Mouse (Mus musculus) intestine, embryonic 16.5 days (tissue): ENCODE measurements at regions not wholly inside any gene's neighbourhood (a gene's known extent, or its start where the extent isn't known, plus 50 kb on each side); places are given as distances from the start of the nearest gene placed in this dataset.

Experiments used
- ATAC-seq: fragments of 200-750 bp; cut with Nextera tagmentation; 2 replicates; pipeline ENCODE4 v1.8.0; 2017; ENCODE audit warnings: moderate TSS enrichment, moderate library complexity
- H3K27ac ChIP-seq: fragments of 300-500 bp; sonication (generic); 2 replicates; pipeline ENCODE4 v1.5.1; 2014; ENCODE audit warnings: mild to moderate bottlenecking, low read length
- H3K27me3 ChIP-seq: fragments of 300-500 bp; sonication (generic); replicated peaks from 2 replicates; pipeline ENCODE4 v1.6.1; 2014; ENCODE audit warnings: low read length, control low read depth, mixed read lengths; ENCODE audit not compliant: control insufficient read depth, insufficient read depth
- H3K36me3 ChIP-seq: fragments of 300-500 bp; sonication (generic); 2 replicates; pipeline ENCODE4 v1.6.1; 2014; ENCODE audit warnings: low read length, control low read depth; ENCODE audit not compliant: control insufficient read depth, insufficient read depth
- H3K4me1 ChIP-seq: fragments of 300-500 bp; sonication (generic); 2 replicates; pipeline ENCODE4 v1.6.1; 2014; ENCODE audit warnings: low read length, control low read depth, mixed read lengths; ENCODE audit not compliant: control insufficient read depth, insufficient read depth
- H3K4me2 ChIP-seq: fragments of 300-500 bp; sonication (generic); 2 replicates; pipeline ENCODE4 v1.6.1; 2014; ENCODE audit warnings: low read depth, low read length, control low read depth
- H3K4me3 ChIP-seq: fragments of 300-500 bp; sonication (generic); 2 replicates; pipeline ENCODE4 v1.5.1; 2014; ENCODE audit warnings: mild to moderate bottlenecking, low read length
- H3K9ac ChIP-seq: fragments of 300-500 bp; sonication (generic); 2 replicates; pipeline ENCODE4 v1.6.1; 2014; ENCODE audit warnings: low read depth, low read length
- H3K9me3 ChIP-seq: fragments of 300-500 bp; sonication (generic); 2 replicates; pipeline ENCODE4 v1.6.1; 2016; ENCODE audit warnings: low read length, control low read depth; ENCODE audit not compliant: control insufficient read depth
- WGBS: fragments of 180-500 bp; shearing (Covaris S2); extraction: QIAGEN DNeasy Blood & Tissue Kit; methylation state at CpG from one replicate; pipeline ENCODE4 v1.1.7; 2014; 5-methylcytosine and 5-hydroxymethylcytosine counted together

GRCm38 (mm10) chr9:35369063-35369462 is 51.9 kb upstream of the Cdon start:
- WGBS = 76% methylated on average over 5 of the region's 5 CpGs
- no peak for ATAC-seq
- no peak overlapping the region for H3K9ac ChIP-seq
- no peaks in the 10 kb centered on the region for H3K36me3 ChIP-seq
- H3K4me1 ChIP-seq = no peaks in the 10 kb centered on the region
- no peaks in the 10 kb centered on the region for H3K27me3 ChIP-seq
- no peak overlapping the region for H3K4me2 ChIP-seq
- no peaks in the 10 kb centered on the region for H3K9me3 ChIP-seq
- H3K27ac ChIP-seq = no peak overlapping the region
- H3K4me3 ChIP-seq = no peak overlapping the region

GRCm38 (mm10) chr9:35370031-35370430 is 50.9 kb upstream of the Cdon start:
- no peak overlapping the region for H3K4me2 ChIP-seq
- WGBS = 73% methylated on average over 3 of the region's 3 CpGs
- no peak overlapping the region for H3K4me3 ChIP-seq
- no peak for ATAC-seq
- no peaks in the 10 kb centered on the region for H3K27me3 ChIP-seq
- no peaks in the 10 kb centered on the region for H3K4me1 ChIP-seq
- H3K27ac ChIP-seq = no peak overlapping the region
- H3K9ac ChIP-seq = no peak overlapping the region
- H3K36me3 ChIP-seq = no peaks in the 10 kb centered on the region
- no peaks in the 10 kb centered on the region for H3K9me3 ChIP-seq

GRCm38 (mm10) chr9:35370895-35371294 is 50.0 kb upstream of the Cdon start:
- no peaks in the 10 kb centered on the region for H3K9me3 ChIP-seq
- no peaks in the 10 kb centered on the region for H3K27me3 ChIP-seq
- no peak overlapping the region for H3K9ac ChIP-seq
- H3K4me2 ChIP-seq = no peak overlapping the region
- H3K36me3 ChIP-seq = no peaks in the 10 kb centered on the region
- no peaks in the 10 kb centered on the region for H3K4me1 ChIP-seq
- H3K4me3 ChIP-seq = no peak overlapping the region
- 92% methylated on average over 3 of the region's 3 CpGs for WGBS
- no peak overlapping the region for H3K27ac ChIP-seq
- no peak for ATAC-seq
